Mouse (Mus musculus): ENCODE data around the gene Asb2. TPM values are rescaled to one million over a fixed set of nuclear protein-coding genes. Genes with fewer than 3 reads are reported as not detected.

The Asb2 gene
- polyA plus RNA-seq, 1 experiment from 2014 or later = 18.7 TPM

GRCm38 (mm10) chr12:103336766-103337165, 19.0 kb downstream of the Asb2 start:
- 80% methylated on average over 3 of the region's 3 CpGs for WGBS
- no peak for ATAC-seq (ENCODE audit: insufficient read depth, low FRiP score, low read depth)
- H3K36me3 ChIP-seq = no peaks in the 10 kb centered on the region

GRCm38 (mm10) chr12:103333426-103333825, 22.4 kb downstream of the Asb2 start:
- no peaks in the 10 kb centered on the region for H3K27me3 ChIP-seq (replicated peaks)
- H3K4me1 ChIP-seq = no peaks in the 10 kb centered on the region
- no peaks in the 10 kb centered on the region for H3K36me3 ChIP-seq
- H3K4me3 ChIP-seq (replicated peaks) = no peak overlapping the region
- H3K27ac ChIP-seq = no peak overlapping the region
- H3K9me3 ChIP-seq = no peaks in the 10 kb centered on the region
- ATAC-seq (ENCODE audit: insufficient read depth, low FRiP score, low read depth) = no peak
- WGBS = 90% methylated on average over 15 of the region's 15 CpGs
- H3K4me2 ChIP-seq = no peak overlapping the region
- H3K9ac ChIP-seq = no peak overlapping the region

More at GRCm38 (mm10) chr12:103336766-103337165, 19.0 kb downstream of the Asb2 start:
- Histone ChIP-seq H3K4me3 (replicated peaks) (no peak overlapping the region), H3K4me1 (no peaks in the 10 kb centered on the region), H3K9ac (no peak overlapping the region), H3K27me3 (replicated peaks) (no peaks in the 10 kb centered on the region), H3K4me2 (no peak overlapping the region), H3K27ac (no peak overlapping the region), H3K9me3 (no peaks in the 10 kb centered on the region)

- no peaks in the 10 kb centered on the region for H3K4me1 ChIP-seq
- no peaks in the 10 kb centered on the region for H3K27me3 ChIP-seq (replicated peaks)
- H3K27ac ChIP-seq = no peak overlapping the region
- no peaks in the 10 kb centered on the region for H3K9me3 ChIP-seq
- H3K4me3 ChIP-seq (replicated peaks) = no peak overlapping the region
- 87% methylated on average over 2 of the region's 2 CpGs for WGBS
- no peaks in the 10 kb centered on the region for H3K36me3 ChIP-seq
- H3K9ac ChIP-seq = no peak overlapping the region
- ATAC-seq (ENCODE audit: insufficient read depth, low FRiP score, low read depth) = no peak
- no peak overlapping the region for H3K4me2 ChIP-seq
Measured at GRCm38 (mm10) chr12:103332879-103333278, 22.9 kb downstream of the Asb2 start.

- no peak overlapping the region for H3K4me3 ChIP-seq (replicated peaks)
- no peak overlapping the region for H3K27ac ChIP-seq
Measured at GRCm38 (mm10) chr12:103331491-103331890, 24.3 kb downstream of the Asb2 start.

GRCm38 (mm10) chr12:103328448-103329191, 27.2 kb downstream of the Asb2 start:
- Histone ChIP-seq H3K4me3 (replicated peaks) (no peak overlapping the region), H3K27ac (no peak overlapping the region), H3K4me2 (no peak overlapping the region), H3K4me1 (peaks cover 6% of the 10 kb centered on the region), H3K36me3 (no peaks in the 10 kb centered on the region), H3K9ac (no peak overlapping the region), H3K9me3 (no peaks in the 10 kb centered on the region), H3K27me3 (replicated peaks) (peaks cover 8% of the 10 kb centered on the region)
- WGBS = 60% methylated on average over 7 of the region's 7 CpGs
- no peak for ATAC-seq (ENCODE audit: insufficient read depth, low FRiP score, low read depth)

More at GRCm38 (mm10) chr12:103331491-103331890, 24.3 kb downstream of the Asb2 start:
- 49% methylated on average over 4 of the region's 4 CpGs for WGBS
- Histone ChIP-seq H3K4me2 (no peak overlapping the region), H3K9ac (no peak overlapping the region), H3K27me3 (replicated peaks) (no peaks in the 10 kb centered on the region), H3K36me3 (no peaks in the 10 kb centered on the region), H3K4me1 (no peaks in the 10 kb centered on the region), H3K9me3 (no peaks in the 10 kb centered on the region)
- ATAC-seq (ENCODE audit: insufficient read depth, low FRiP score, low read depth) = no peak

GRCm38 (mm10) chr12:103327107-103327506, 28.7 kb downstream of the Asb2 start:
- WGBS = 25% methylated on average over 7 of the region's 7 CpGs
- Histone ChIP-seq H3K27me3 (replicated peaks) (peaks cover 8% of the 10 kb centered on the region), H3K9ac (no peak overlapping the region), H3K4me2 (no peak overlapping the region), H3K27ac (no peak overlapping the region), H3K4me1 (peaks cover 6% of the 10 kb centered on the region), H3K9me3 (no peaks in the 10 kb centered on the region), H3K36me3 (no peaks in the 10 kb centered on the region), H3K4me3 (replicated peaks) (no peak overlapping the region)
- no peak for ATAC-seq (ENCODE audit: insufficient read depth, low FRiP score, low read depth)

- peaks cover 8% of the 10 kb centered on the region for H3K27me3 ChIP-seq (replicated peaks)
- no peaks in the 10 kb centered on the region for H3K9me3 ChIP-seq
- H3K4me3 ChIP-seq (replicated peaks) = no peak overlapping the region
- ATAC-seq (ENCODE audit: insufficient read depth, low FRiP score, low read depth) = no peak
- no peaks in the 10 kb centered on the region for H3K36me3 ChIP-seq
- WGBS = 77% methylated on average over 4 of the region's 4 CpGs
- no peak overlapping the region for H3K9ac ChIP-seq
- peaks cover 6% of the 10 kb centered on the region for H3K4me1 ChIP-seq
- no peak overlapping the region for H3K27ac ChIP-seq
- no peak overlapping the region for H3K4me2 ChIP-seq
Measured at GRCm38 (mm10) chr12:103326569-103326968, 29.2 kb downstream of the Asb2 start.

GRCm38 (mm10) chr12:103325156-103325857, 30.5 kb downstream of the Asb2 start:
- Histone ChIP-seq H3K27me3 (replicated peaks) (peaks cover 8% of the 10 kb centered on the region), H3K9me3 (no peaks in the 10 kb centered on the region), H3K4me2 (peak overlapping the region; percentile 67), H3K4me3 (replicated peaks) (peak overlapping the region; percentile 29), H3K27ac (no peak overlapping the region), H3K9ac (no peak overlapping the region), H3K36me3 (no peaks in the 10 kb centered on the region), H3K4me1 (peaks cover 6% of the 10 kb centered on the region)
- peak; percentile 83 for ATAC-seq (ENCODE audit: insufficient read depth, low FRiP score, low read depth)
- 10% methylated on average over 60 of the region's 60 CpGs for WGBS

GRCm38 (mm10) chr12:103322801-103323200, 33.0 kb downstream of the Asb2 start:
- no peak overlapping the region for H3K4me2 ChIP-seq
- H3K9ac ChIP-seq = no peak overlapping the region
- H3K4me3 ChIP-seq (replicated peaks) = no peak overlapping the region
- H3K27me3 ChIP-seq (replicated peaks) = peaks cover 8% of the 10 kb centered on the region
- WGBS = 35% methylated on average over 3 of the region's 3 CpGs
- ATAC-seq (ENCODE audit: insufficient read depth, low FRiP score, low read depth) = no peak
- H3K36me3 ChIP-seq = no peaks in the 10 kb centered on the region
- peaks cover 6% of the 10 kb centered on the region for H3K4me1 ChIP-seq
- H3K27ac ChIP-seq = no peak overlapping the region
- no peaks in the 10 kb centered on the region for H3K9me3 ChIP-seq

- Histone ChIP-seq H3K4me1 (0 out of 2 replicates have a peak, but pooled peaks cover 3% of the 10 kb centered on the region), H3K4me3 (replicated peaks) (no peak overlapping the region), H3K27ac (no peak overlapping the region), H3K9me3 (no peaks in the 10 kb centered on the region), H3K36me3 (no peaks in the 10 kb centered on the region), H3K9ac (no peak overlapping the region), H3K27me3 (replicated peaks) (peaks cover 23% of the 10 kb centered on the region; the same call in 1 of the 2 replicates), H3K4me2 (no peak overlapping the region)
- ATAC-seq (ENCODE audit: insufficient read depth, low FRiP score, low read depth) = no peak
- 49% methylated on average over 20 of the region's 20 CpGs for WGBS
Measured at GRCm38 (mm10) chr12:103315831-103316545, 39.8 kb downstream of the Asb2 start.

- H3K9ac ChIP-seq = no peak overlapping the region
- peak overlapping the region; percentile 44 for H3K4me2 ChIP-seq
- no peak overlapping the region for H3K27ac ChIP-seq
- ATAC-seq (ENCODE audit: insufficient read depth, low FRiP score, low read depth) = no peak
- H3K9me3 ChIP-seq = no peaks in the 10 kb centered on the region
- H3K4me1 ChIP-seq = 0 out of 2 replicates have a peak, but pooled peaks cover 3% of the 10 kb centered on the region
- H3K4me3 ChIP-seq (replicated peaks) = no peak overlapping the region
- peaks cover 23% of the 10 kb centered on the region; the same call in 1 of the 2 replicates for H3K27me3 ChIP-seq (replicated peaks)
- no peaks in the 10 kb centered on the region for H3K36me3 ChIP-seq
- 7% methylated on average over 25 of the region's 25 CpGs for WGBS
Measured at GRCm38 (mm10) chr12:103314640-103315361, 41.0 kb downstream of the Asb2 start.

All from stomach, embryonic 15.5 days (tissue).